Mouse (Mus musculus) embryo, embryonic 10 days (tissue): ENCODE measurements around the gene Arhgef17.
"Not testable (repeated sequence)": the region's sequence is repeated elsewhere in the genome, so short reads cannot be mapped to it uniquely, and the experiment has no call there.

Source experiments
- DNase-seq: peaks from one replicate; pipeline ENCODE4 v3.0.0-alpha.2; 2015; ENCODE audit warnings: low spot score

The Arhgef17 gene

GRCm38 (mm10) chr7:100871892-100872291, 60.0 kb downstream of the Arhgef17 start:
- no peak for DNase-seq

GRCm38 (mm10) chr7:100871355-100871754, 60.6 kb downstream of the Arhgef17 start:
- DNase-seq: no peak

- no peak for DNase-seq
Observed at GRCm38 (mm10) chr7:100869877-100870629, 61.9 kb downstream of the Arhgef17 start.

- no peak for DNase-seq
Observed at GRCm38 (mm10) chr7:100868551-100868950, 63.4 kb downstream of the Arhgef17 start.

GRCm38 (mm10) chr7:100867561-100867960, 64.3 kb downstream of the Arhgef17 start:
- DNase-seq: no peak

- DNase-seq: peak; percentile 60
Observed at GRCm38 (mm10) chr7:100866675-100867074, 65.2 kb downstream of the Arhgef17 start.

- peak; percentile 97 for DNase-seq
Observed at GRCm38 (mm10) chr7:100862828-100863638, 68.9 kb downstream of the Arhgef17 start, which contains the start of gene Relt. Gene Relt (minus strand): TSS chr7:100863446.

GRCm38 (mm10) chr7:100862353-100862752, 69.6 kb downstream of the Arhgef17 start:
- DNase-seq: peak; percentile 37

- no peak for DNase-seq
Observed at GRCm38 (mm10) chr7:100861209-100861608, 70.7 kb downstream of the Arhgef17 start.

- DNase-seq: no peak
Observed at GRCm38 (mm10) chr7:100860450-100860849, 71.5 kb downstream of the Arhgef17 start.

- no peak for DNase-seq
Observed at GRCm38 (mm10) chr7:100855795-100856573, 75.9 kb downstream of the Arhgef17 start.

GRCm38 (mm10) chr7:100855300-100855699, 76.6 kb downstream of the Arhgef17 start:
- no peak for DNase-seq

- DNase-seq: no peak
Observed at GRCm38 (mm10) chr7:100854861-100855260, 77.0 kb downstream of the Arhgef17 start.

- DNase-seq: peak; percentile 65
Observed at GRCm38 (mm10) chr7:100854137-100854814, 77.6 kb downstream of the Arhgef17 start.

- no peak for DNase-seq
Observed at GRCm38 (mm10) chr7:100853396-100853795, 78.5 kb downstream of the Arhgef17 start.

GRCm38 (mm10) chr7:100851481-100852356, 80.2 kb downstream of the Arhgef17 start:
- no peak for DNase-seq

- DNase-seq: no peak
Observed at GRCm38 (mm10) chr7:100849508-100849907, 82.4 kb downstream of the Arhgef17 start.

- DNase-seq: peak; percentile 82
Observed at GRCm38 (mm10) chr7:100848744-100849143, 83.2 kb downstream of the Arhgef17 start.

- no peak for DNase-seq
Observed at GRCm38 (mm10) chr7:100847131-100847530, 84.8 kb downstream of the Arhgef17 start.

GRCm38 (mm10) chr7:100846033-100846432, 85.9 kb downstream of the Arhgef17 start:
- DNase-seq: not testable (repeated sequence)

GRCm38 (mm10) chr7:100845412-100845811, 86.5 kb downstream of the Arhgef17 start:
- peak; percentile 37 for DNase-seq
